Mouse (Mus musculus): ENCODE measurements around the gene Tmc1. TPM values are rescaled to one million over a fixed set of nuclear protein-coding genes. Genes with fewer than 3 reads are reported as not detected.

Gene Tmc1
- polyA plus RNA-seq, 1 experiment from 2014 or later = 0.31 TPM

- H3K27ac ChIP-seq (ENCODE audit: low read depth, low read length) = no peak overlapping the region
- H3K27me3 ChIP-seq (ENCODE audit: control insufficient read depth, insufficient read depth, low read length) = no peaks in the 10 kb centered on the region
- ATAC-seq (ENCODE audit: low read depth) = no peak
- H3K4me1 ChIP-seq (ENCODE audit: control insufficient read depth, insufficient read depth, low read length) = no peaks in the 10 kb centered on the region
- H3K9ac ChIP-seq (replicated peaks; ENCODE audit: low read depth, low read length) = no peak overlapping the region
- H3K4me3 ChIP-seq (ENCODE audit: low read depth, low read length) = no peak overlapping the region
- no peaks in the 10 kb centered on the region for H3K36me3 ChIP-seq (ENCODE audit: control insufficient read depth, insufficient read depth, low read length)
- WGBS = 80% methylated on average over 4 of the region's 4 CpGs
- no peak overlapping the region for H3K4me2 ChIP-seq (ENCODE audit: low read depth, low read length)
- no peaks in the 10 kb centered on the region for H3K9me3 ChIP-seq (ENCODE audit: control insufficient read depth, low read length)
These were observed 35.8 kb downstream of the Tmc1 start for GRCm38 (mm10) chr19:20918241-20918640.

GRCm38 (mm10) chr19:20915151-20915550 is 38.9 kb downstream of the Tmc1 start:
- Histone ChIP-seq H3K9me3 (ENCODE audit: control insufficient read depth, low read length) (no peaks in the 10 kb centered on the region), H3K4me3 (ENCODE audit: low read depth, low read length) (no peak overlapping the region), H3K27me3 (ENCODE audit: control insufficient read depth, insufficient read depth, low read length) (no peaks in the 10 kb centered on the region), H3K9ac (replicated peaks; ENCODE audit: low read depth, low read length) (no peak overlapping the region), H3K4me1 (ENCODE audit: control insufficient read depth, insufficient read depth, low read length) (no peaks in the 10 kb centered on the region), H3K4me2 (ENCODE audit: low read depth, low read length) (no peak overlapping the region), H3K27ac (ENCODE audit: low read depth, low read length) (no peak overlapping the region), H3K36me3 (ENCODE audit: control insufficient read depth, insufficient read depth, low read length) (no peaks in the 10 kb centered on the region)
- WGBS = 91% methylated on average over 2 of the region's 2 CpGs
- ATAC-seq (ENCODE audit: low read depth) = no peak

GRCm38 (mm10) chr19:20910356-20910755 is 43.6 kb downstream of the Tmc1 start:
- no peaks in the 10 kb centered on the region for H3K36me3 ChIP-seq (ENCODE audit: control insufficient read depth, insufficient read depth, low read length)
- no peak overlapping the region for H3K9ac ChIP-seq (replicated peaks; ENCODE audit: low read depth, low read length)
- H3K4me1 ChIP-seq (ENCODE audit: control insufficient read depth, insufficient read depth, low read length) = no peaks in the 10 kb centered on the region
- H3K4me3 ChIP-seq (ENCODE audit: low read depth, low read length) = no peak overlapping the region
- no peaks in the 10 kb centered on the region for H3K27me3 ChIP-seq (ENCODE audit: control insufficient read depth, insufficient read depth, low read length)
- no peak overlapping the region for H3K4me2 ChIP-seq (ENCODE audit: low read depth, low read length)
- WGBS = 66% methylated on average over 5 of the region's 5 CpGs
- no peaks in the 10 kb centered on the region for H3K9me3 ChIP-seq (ENCODE audit: control insufficient read depth, low read length)
- H3K27ac ChIP-seq (ENCODE audit: low read depth, low read length) = no peak overlapping the region
- ATAC-seq (ENCODE audit: low read depth) = no peak

- Histone ChIP-seq H3K4me2 (ENCODE audit: low read depth, low read length) (no peak overlapping the region), H3K9ac (replicated peaks; ENCODE audit: low read depth, low read length) (no peak overlapping the region), H3K4me3 (ENCODE audit: low read depth, low read length) (no peak overlapping the region), H3K4me1 (ENCODE audit: control insufficient read depth, insufficient read depth, low read length) (no peaks in the 10 kb centered on the region), H3K27me3 (ENCODE audit: control insufficient read depth, insufficient read depth, low read length) (no peaks in the 10 kb centered on the region), H3K36me3 (ENCODE audit: control insufficient read depth, insufficient read depth, low read length) (no peaks in the 10 kb centered on the region), H3K9me3 (ENCODE audit: control insufficient read depth, low read length) (no peaks in the 10 kb centered on the region), H3K27ac (ENCODE audit: low read depth, low read length) (no peak overlapping the region)
- WGBS = 71% methylated on average over 2 of the region's 2 CpGs
- ATAC-seq (ENCODE audit: low read depth) = no peak
These were observed 72.8 kb downstream of the Tmc1 start for GRCm38 (mm10) chr19:20881205-20881604.

- Histone ChIP-seq H3K9ac (replicated peaks; ENCODE audit: low read depth, low read length) (no peak overlapping the region), H3K4me2 (ENCODE audit: low read depth, low read length) (no peak overlapping the region), H3K27me3 (ENCODE audit: control insufficient read depth, insufficient read depth, low read length) (no peaks in the 10 kb centered on the region), H3K27ac (ENCODE audit: low read depth, low read length) (no peak overlapping the region), H3K4me1 (ENCODE audit: control insufficient read depth, insufficient read depth, low read length) (no peaks in the 10 kb centered on the region), H3K36me3 (ENCODE audit: control insufficient read depth, insufficient read depth, low read length) (no peaks in the 10 kb centered on the region), H3K9me3 (ENCODE audit: control insufficient read depth, low read length) (no peaks in the 10 kb centered on the region), H3K4me3 (ENCODE audit: low read depth, low read length) (no peak overlapping the region)
- no peak for ATAC-seq (ENCODE audit: low read depth)
- 85% methylated on average over 4 of the region's 4 CpGs for WGBS
These were observed 78.1 kb downstream of the Tmc1 start for GRCm38 (mm10) chr19:20875881-20876280.

GRCm38 (mm10) chr19:20861779-20862178 is 92.2 kb downstream of the Tmc1 start:
- H3K4me1 ChIP-seq (ENCODE audit: control insufficient read depth, insufficient read depth, low read length) = no peaks in the 10 kb centered on the region
- ATAC-seq (ENCODE audit: low read depth) = no peak
- H3K36me3 ChIP-seq (ENCODE audit: control insufficient read depth, insufficient read depth, low read length) = no peaks in the 10 kb centered on the region
- WGBS = 83% methylated on average over 4 of the region's 4 CpGs
- H3K9me3 ChIP-seq (ENCODE audit: control insufficient read depth, low read length) = no peaks in the 10 kb centered on the region
- no peak overlapping the region for H3K27ac ChIP-seq (ENCODE audit: low read depth, low read length)
- H3K9ac ChIP-seq (replicated peaks; ENCODE audit: low read depth, low read length) = no peak overlapping the region
- no peak overlapping the region for H3K4me3 ChIP-seq (ENCODE audit: low read depth, low read length)
- no peaks in the 10 kb centered on the region for H3K27me3 ChIP-seq (ENCODE audit: control insufficient read depth, insufficient read depth, low read length)
- no peak overlapping the region for H3K4me2 ChIP-seq (ENCODE audit: low read depth, low read length)

- ATAC-seq (ENCODE audit: low read depth) = no peak
- Histone ChIP-seq H3K9me3 (ENCODE audit: control insufficient read depth, low read length) (no peaks in the 10 kb centered on the region), H3K9ac (replicated peaks; ENCODE audit: low read depth, low read length) (no peak overlapping the region), H3K36me3 (ENCODE audit: control insufficient read depth, insufficient read depth, low read length) (no peaks in the 10 kb centered on the region), H3K27me3 (ENCODE audit: control insufficient read depth, insufficient read depth, low read length) (no peaks in the 10 kb centered on the region), H3K4me2 (ENCODE audit: low read depth, low read length) (no peak overlapping the region), H3K27ac (ENCODE audit: low read depth, low read length) (no peak overlapping the region), H3K4me3 (ENCODE audit: low read depth, low read length) (no peak overlapping the region), H3K4me1 (ENCODE audit: control insufficient read depth, insufficient read depth, low read length) (no peaks in the 10 kb centered on the region)
- WGBS = 84% methylated on average over 1 of the region's 1 CpGs
These were observed 93.7 kb downstream of the Tmc1 start for GRCm38 (mm10) chr19:20860270-20860669.

- Histone ChIP-seq H3K4me3 (ENCODE audit: low read depth, low read length) (no peak overlapping the region), H3K9ac (replicated peaks; ENCODE audit: low read depth, low read length) (no peak overlapping the region), H3K36me3 (ENCODE audit: control insufficient read depth, insufficient read depth, low read length) (no peaks in the 10 kb centered on the region), H3K27me3 (ENCODE audit: control insufficient read depth, insufficient read depth, low read length) (no peaks in the 10 kb centered on the region), H3K27ac (ENCODE audit: low read depth, low read length) (no peak overlapping the region), H3K4me2 (ENCODE audit: low read depth, low read length) (no peak overlapping the region), H3K4me1 (ENCODE audit: control insufficient read depth, insufficient read depth, low read length) (no peaks in the 10 kb centered on the region), H3K9me3 (ENCODE audit: control insufficient read depth, low read length) (no peaks in the 10 kb centered on the region)
- ATAC-seq (ENCODE audit: low read depth) = no peak
These were observed 96.2 kb downstream of the Tmc1 start for GRCm38 (mm10) chr19:20857819-20858218.

- no peak overlapping the region for H3K4me2 ChIP-seq (ENCODE audit: low read depth, low read length)
- H3K36me3 ChIP-seq (ENCODE audit: control insufficient read depth, insufficient read depth, low read length) = no peaks in the 10 kb centered on the region
- no peak overlapping the region for H3K4me3 ChIP-seq (ENCODE audit: low read depth, low read length)
- no peaks in the 10 kb centered on the region for H3K27me3 ChIP-seq (ENCODE audit: control insufficient read depth, insufficient read depth, low read length)
- no peaks in the 10 kb centered on the region for H3K9me3 ChIP-seq (ENCODE audit: control insufficient read depth, low read length)
- H3K9ac ChIP-seq (replicated peaks; ENCODE audit: low read depth, low read length) = no peak overlapping the region
- no peak for ATAC-seq (ENCODE audit: low read depth)
- H3K27ac ChIP-seq (ENCODE audit: low read depth, low read length) = no peak overlapping the region
- 70% methylated on average over 5 of the region's 5 CpGs for WGBS
- H3K4me1 ChIP-seq (ENCODE audit: control insufficient read depth, insufficient read depth, low read length) = no peaks in the 10 kb centered on the region
These were observed 105.1 kb downstream of the Tmc1 start for GRCm38 (mm10) chr19:20848906-20849305.
